Mouse (Mus musculus): Measurements from ENCODE around the gene Lcn6. TPM values are rescaled to one million over a fixed set of nuclear protein-coding genes. Genes with fewer than 3 reads are reported as not detected.
"Not testable (repeated sequence)": the region's sequence is repeated elsewhere in the genome, so short reads cannot be mapped to it uniquely, and the experiment has no call there.

The Lcn6 gene
- polyA plus RNA-seq, 1 experiment from 2014 or later: not detected

DNA sequence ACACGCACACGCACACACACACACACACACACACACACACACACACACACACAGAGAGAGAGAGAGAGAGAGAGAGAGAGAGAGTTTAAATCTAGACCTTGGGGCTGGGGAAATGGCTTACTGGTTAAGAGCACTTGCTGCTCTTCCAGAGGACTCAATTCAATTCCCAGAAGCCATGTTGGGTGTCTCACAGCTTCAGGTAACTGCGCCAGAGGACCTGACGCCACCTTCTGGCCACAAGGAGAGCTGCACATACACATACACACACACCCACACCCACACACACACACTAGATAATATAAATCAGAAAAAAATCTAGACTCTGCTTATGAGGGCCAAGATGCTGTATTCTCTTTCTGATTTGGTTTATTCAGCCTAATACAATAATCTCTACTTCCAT is 10.4 kb downstream of the Lcn6 start:
- no peaks in the 10 kb centered on the region for H3K4me1 ChIP-seq (ENCODE audit: control insufficient read depth, insufficient read depth, low read length)
- 72% methylated on average over 4 of the region's 4 CpGs for WGBS
- ATAC-seq (ENCODE audit: low FRiP score, low TSS enrichment) (no peak), DNase-seq (no peak)
- H3K27ac ChIP-seq (replicated peaks; ENCODE audit: low read depth, low read length): no peak overlapping the region
- H3K4me3 ChIP-seq (replicated peaks; ENCODE audit: low read depth, low read length): no peak overlapping the region
- no peak overlapping the region for H3K9ac ChIP-seq (replicated peaks; ENCODE audit: low read length)
- H3K4me2 ChIP-seq (ENCODE audit: low read length): no peak overlapping the region
- H3K9me3 ChIP-seq (ENCODE audit: control insufficient read depth, low read length): no peaks in the 10 kb centered on the region
- H3K27me3 ChIP-seq (ENCODE audit: control insufficient read depth, insufficient read depth, low read length): no peaks in the 10 kb centered on the region
- no peaks in the 10 kb centered on the region for H3K36me3 ChIP-seq (ENCODE audit: control insufficient read depth, insufficient read depth, low read length)

DNA sequence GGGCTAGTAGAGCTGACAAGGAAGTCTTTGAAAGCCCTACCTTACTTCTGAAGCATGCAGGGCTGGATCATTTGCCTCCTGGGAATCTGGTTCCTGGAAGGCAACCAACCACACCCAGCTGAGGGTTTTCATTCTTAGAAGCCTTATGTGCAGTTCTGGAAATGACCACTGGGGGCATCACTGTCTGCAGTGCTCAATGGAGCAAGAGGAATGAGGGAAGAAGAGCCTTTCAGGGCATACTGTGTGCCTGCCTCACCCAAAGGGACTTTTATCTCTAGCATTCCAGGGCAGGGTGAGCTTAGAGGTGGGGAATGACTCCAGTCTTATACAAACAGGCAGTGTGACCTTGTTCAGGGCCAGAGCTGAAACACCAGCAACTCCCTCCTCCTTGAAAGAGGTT is 18.0 kb downstream of the Lcn6 start:
- ATAC-seq (ENCODE audit: low FRiP score, low TSS enrichment) (no peak), DNase-seq (peak; percentile 80)
- no peak overlapping the region for H3K27ac ChIP-seq (replicated peaks; ENCODE audit: low read depth, low read length)
- H3K4me1 ChIP-seq (ENCODE audit: control insufficient read depth, insufficient read depth, low read length): no peaks in the 10 kb centered on the region
- no peaks in the 10 kb centered on the region for H3K27me3 ChIP-seq (ENCODE audit: control insufficient read depth, insufficient read depth, low read length)
- no peak overlapping the region for H3K9ac ChIP-seq (replicated peaks; ENCODE audit: low read length)
- H3K4me2 ChIP-seq (ENCODE audit: low read length): no peak overlapping the region
- no peaks in the 10 kb centered on the region for H3K9me3 ChIP-seq (ENCODE audit: control insufficient read depth, low read length)
- H3K36me3 ChIP-seq (ENCODE audit: control insufficient read depth, insufficient read depth, low read length): no peaks in the 10 kb centered on the region
- no peak overlapping the region for H3K4me3 ChIP-seq (replicated peaks; ENCODE audit: low read depth, low read length)

DNA sequence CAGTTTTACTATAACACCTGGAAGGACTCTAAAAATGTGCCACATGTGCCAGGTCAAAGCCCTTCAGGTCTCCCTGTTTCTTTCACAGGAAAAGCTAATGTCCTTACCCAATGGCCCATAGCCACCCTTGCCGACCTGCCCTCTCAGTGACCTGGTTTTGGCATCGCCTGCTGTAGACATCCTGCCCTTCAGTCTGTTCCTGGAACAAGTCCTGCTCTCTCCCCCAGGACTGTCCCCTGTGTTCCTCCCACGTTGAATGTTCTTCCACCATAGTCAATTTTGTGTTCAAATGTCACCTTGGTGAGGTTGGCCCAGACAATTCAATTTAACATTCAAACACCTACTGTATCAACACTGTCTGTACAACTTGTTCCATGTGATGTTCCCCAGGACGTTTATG is 20.4 kb downstream of the Lcn6 start:
- Histone ChIP-seq H3K36me3 (ENCODE audit: control insufficient read depth, insufficient read depth, low read length) (no peaks in the 10 kb centered on the region), H3K4me3 (replicated peaks; ENCODE audit: low read depth, low read length) (no peak overlapping the region), H3K9me3 (ENCODE audit: control insufficient read depth, low read length) (no peaks in the 10 kb centered on the region), H3K4me1 (ENCODE audit: control insufficient read depth, insufficient read depth, low read length) (no peaks in the 10 kb centered on the region), H3K27ac (replicated peaks; ENCODE audit: low read depth, low read length) (no peak overlapping the region), H3K27me3 (ENCODE audit: control insufficient read depth, insufficient read depth, low read length) (no peaks in the 10 kb centered on the region), H3K4me2 (ENCODE audit: low read length) (no peak overlapping the region), H3K9ac (replicated peaks; ENCODE audit: low read length) (no peak overlapping the region)
- no peak for DNase-seq
- 73% methylated on average over 4 of the region's 4 CpGs for WGBS
- no peak for ATAC-seq (ENCODE audit: low FRiP score, low TSS enrichment)

DNA sequence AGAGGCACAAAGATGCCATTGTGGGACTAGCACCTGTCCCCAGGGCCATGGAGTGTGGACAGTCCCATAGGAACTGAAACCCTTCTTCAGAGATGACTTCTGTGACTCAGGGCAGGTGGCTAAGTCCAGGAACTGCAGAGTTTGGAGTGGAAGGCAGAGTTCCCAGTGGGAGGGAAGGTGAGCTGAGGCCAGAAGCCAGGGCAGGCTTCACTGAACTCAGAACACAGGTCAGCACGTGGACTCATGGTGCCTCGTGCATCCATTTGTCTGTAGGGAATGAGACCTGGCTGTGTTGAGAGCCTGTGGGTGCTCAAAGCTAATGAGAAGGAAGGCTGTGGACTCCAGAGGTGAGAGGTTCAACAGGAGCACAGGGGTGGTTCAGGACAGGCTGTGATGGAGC is 22.1 kb downstream of the Lcn6 start:
- 85% methylated on average over 2 of the region's 2 CpGs for WGBS
- H3K9ac ChIP-seq (replicated peaks; ENCODE audit: low read length): no peak overlapping the region
- no peak for DNase-seq
- H3K4me2 ChIP-seq (ENCODE audit: low read length): no peak overlapping the region
- H3K9me3 ChIP-seq (ENCODE audit: control insufficient read depth, low read length): no peaks in the 10 kb centered on the region
- ATAC-seq (ENCODE audit: low FRiP score, low TSS enrichment): no peak
- H3K27ac ChIP-seq (replicated peaks; ENCODE audit: low read depth, low read length): no peak overlapping the region
- H3K4me1 ChIP-seq (ENCODE audit: control insufficient read depth, insufficient read depth, low read length): no peaks in the 10 kb centered on the region
- no peaks in the 10 kb centered on the region for H3K36me3 ChIP-seq (ENCODE audit: control insufficient read depth, insufficient read depth, low read length)
- no peaks in the 10 kb centered on the region for H3K27me3 ChIP-seq (ENCODE audit: control insufficient read depth, insufficient read depth, low read length)
- no peak overlapping the region for H3K4me3 ChIP-seq (replicated peaks; ENCODE audit: low read depth, low read length)

DNA sequence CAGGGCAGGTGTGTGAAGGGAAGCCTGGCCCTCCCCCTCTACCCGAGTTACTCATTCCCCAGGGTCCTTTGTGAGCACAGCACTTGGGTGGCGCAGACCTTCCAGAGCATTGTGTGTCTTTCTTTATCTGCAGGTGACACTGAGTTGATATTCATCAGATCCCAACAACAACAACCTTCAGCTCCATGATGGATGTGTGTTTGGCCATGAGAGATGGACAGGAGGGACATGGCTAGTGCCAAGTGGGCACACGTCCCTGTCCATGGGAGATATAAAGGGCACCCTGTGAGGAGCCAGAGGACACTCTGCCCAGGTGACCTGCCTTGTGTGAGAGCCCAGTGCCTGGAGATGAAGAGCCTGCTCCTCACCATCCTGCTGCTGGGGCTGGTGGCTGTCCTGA is 23.2 kb downstream of the Lcn6 start, which contains the start of gene Obp2a:
Gene Obp2a (plus strand): TSS at position 301 of the 400 bp plus-strand sequence.
- WGBS: 86% methylated on average over 3 of the region's 3 CpGs
- H3K4me2 ChIP-seq (ENCODE audit: low read length); H3K27ac ChIP-seq (replicated peaks; ENCODE audit: low read depth, low read length); DNase-seq; H3K27me3 ChIP-seq (ENCODE audit: control insufficient read depth, insufficient read depth, low read length); H3K4me1 ChIP-seq (ENCODE audit: control insufficient read depth, insufficient read depth, low read length); H3K9me3 ChIP-seq (ENCODE audit: control insufficient read depth, low read length); H3K4me3 ChIP-seq (replicated peaks; ENCODE audit: low read depth, low read length); H3K36me3 ChIP-seq (ENCODE audit: control insufficient read depth, insufficient read depth, low read length); ATAC-seq (ENCODE audit: low FRiP score, low TSS enrichment); H3K9ac ChIP-seq (replicated peaks; ENCODE audit: low read length): not testable (repeated sequence)

DNA sequence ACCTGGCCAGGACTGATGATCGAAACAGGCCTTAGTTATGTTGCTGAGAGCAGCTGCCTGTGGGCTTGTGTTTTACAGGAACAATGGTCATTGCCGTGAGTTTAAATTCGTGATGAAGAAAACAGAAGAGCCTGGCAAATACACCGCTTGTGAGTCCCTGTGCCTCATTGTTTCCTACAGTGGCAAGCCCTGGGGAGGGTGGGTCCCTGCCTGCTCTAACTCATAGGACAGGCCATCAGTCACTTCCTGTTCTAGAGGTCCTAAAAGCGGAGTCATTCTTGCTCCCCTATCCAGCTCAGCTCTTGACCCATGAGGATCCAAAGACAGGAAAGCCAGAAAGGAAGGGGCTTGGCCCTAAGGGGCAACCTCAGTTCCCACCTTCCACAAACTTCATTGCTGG is 24.4 kb downstream of the Lcn6 start:
- no peak overlapping the region for H3K27ac ChIP-seq (replicated peaks; ENCODE audit: low read depth, low read length)
- H3K27me3 ChIP-seq (ENCODE audit: control insufficient read depth, insufficient read depth, low read length): no peaks in the 10 kb centered on the region
- peaks cover under 1% of the 10 kb centered on the region; the same call in 1 of the 2 replicates for H3K4me1 ChIP-seq (ENCODE audit: control insufficient read depth, insufficient read depth, low read length)
- no peaks in the 10 kb centered on the region for H3K36me3 ChIP-seq (ENCODE audit: control insufficient read depth, insufficient read depth, low read length)
- 86% methylated on average over 5 of the region's 5 CpGs for WGBS
- ATAC-seq (ENCODE audit: low FRiP score, low TSS enrichment) (no peak), DNase-seq (no peak)
- H3K9ac ChIP-seq (replicated peaks; ENCODE audit: low read length): no peak overlapping the region
- no peak overlapping the region for H3K4me3 ChIP-seq (replicated peaks; ENCODE audit: low read depth, low read length)
- no peak overlapping the region for H3K4me2 ChIP-seq (ENCODE audit: low read length)
- no peaks in the 10 kb centered on the region for H3K9me3 ChIP-seq (ENCODE audit: control insufficient read depth, low read length)

DNA sequence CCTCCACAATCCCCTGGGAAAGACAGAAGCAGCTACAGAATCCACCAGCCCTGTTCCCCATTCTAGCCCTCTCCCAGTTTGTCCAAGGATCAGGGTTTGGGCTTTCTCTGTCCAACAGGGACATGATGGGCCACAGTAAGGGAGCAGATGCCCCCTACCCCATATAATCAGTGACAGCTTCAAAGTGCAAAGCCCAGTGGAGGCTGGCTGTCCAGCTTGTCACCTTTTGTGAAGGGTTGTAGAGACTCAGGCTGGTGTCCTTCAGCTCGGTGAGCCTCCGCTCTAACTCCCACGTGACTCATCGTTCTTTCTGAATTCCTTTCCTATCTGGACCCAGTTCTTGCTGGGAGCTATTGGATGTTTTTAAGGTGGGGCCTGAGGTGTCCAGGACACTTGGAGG is 27.1 kb downstream of the Lcn6 start:
- Histone ChIP-seq H3K36me3 (ENCODE audit: control insufficient read depth, insufficient read depth, low read length) (no peaks in the 10 kb centered on the region), H3K9me3 (ENCODE audit: control insufficient read depth, low read length) (no peaks in the 10 kb centered on the region), H3K27ac (replicated peaks; ENCODE audit: low read depth, low read length) (no peak overlapping the region), H3K4me3 (replicated peaks; ENCODE audit: low read depth, low read length) (no peak overlapping the region), H3K9ac (replicated peaks; ENCODE audit: low read length) (no peak overlapping the region), H3K27me3 (ENCODE audit: control insufficient read depth, insufficient read depth, low read length) (no peaks in the 10 kb centered on the region), H3K4me2 (ENCODE audit: low read length) (no peak overlapping the region), H3K4me1 (ENCODE audit: control insufficient read depth, insufficient read depth, low read length) (peaks cover 13% of the 10 kb centered on the region)
- ATAC-seq (ENCODE audit: low FRiP score, low TSS enrichment) (no peak), DNase-seq (no peak)
- WGBS: 83% methylated on average over 4 of the region's 4 CpGs

DNA sequence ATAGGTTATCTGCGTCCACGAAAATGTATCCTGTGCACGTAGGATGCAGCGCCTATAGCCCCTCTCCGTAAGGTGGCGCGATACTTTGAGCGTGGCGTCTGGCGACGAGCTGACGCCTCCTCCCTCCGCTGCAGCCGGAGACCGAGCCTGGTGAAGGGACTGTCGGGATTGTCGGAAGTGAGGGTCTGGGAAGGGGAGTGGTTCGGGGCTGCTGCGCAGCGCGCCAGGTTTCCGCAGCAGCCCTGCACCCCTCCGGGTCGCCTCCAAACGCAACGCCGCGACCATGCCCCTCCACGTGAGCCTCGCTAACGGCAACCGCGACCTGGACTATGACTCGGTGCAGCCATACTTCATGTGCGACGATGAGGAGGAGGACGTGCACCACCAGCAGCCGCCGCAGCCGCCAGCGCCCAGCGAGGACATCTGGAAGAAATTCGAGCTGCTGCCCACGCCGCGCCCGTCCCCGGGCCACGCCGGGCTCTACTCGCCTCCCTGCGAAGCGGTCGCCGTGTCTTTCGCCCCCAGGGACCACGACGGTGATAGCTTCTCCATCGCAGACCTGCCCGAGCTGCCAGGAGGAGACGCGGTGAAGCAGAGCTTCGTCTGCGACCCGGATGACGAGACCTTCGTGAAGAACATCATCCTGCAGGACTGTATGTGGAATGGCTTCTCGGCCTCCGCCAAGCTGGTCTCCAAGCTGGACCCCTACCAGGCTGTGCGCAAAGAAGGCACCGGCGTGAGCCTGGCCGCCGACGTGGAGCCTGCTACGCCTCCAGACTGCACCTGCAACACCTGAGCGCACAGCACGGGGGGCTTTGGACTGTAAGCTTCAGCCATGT is 30.3 kb downstream of the Lcn6 start, which contains the start of gene Bmyc:
Gene Bmyc (plus strand): TSS at position 97 of the 839 bp plus-strand sequence.
- H3K27me3 ChIP-seq (ENCODE audit: control insufficient read depth, insufficient read depth, low read length): no peaks in the 10 kb centered on the region
- peak within 1 kb of the TSS; percentile 91 for H3K27ac ChIP-seq (replicated peaks; ENCODE audit: low read depth, low read length)
- no peaks in the 10 kb centered on the region for H3K9me3 ChIP-seq (ENCODE audit: control insufficient read depth, low read length)
- ATAC-seq (ENCODE audit: low FRiP score, low TSS enrichment): peak; percentile 94
- peaks cover 17% of the 10 kb centered on the region for H3K4me1 ChIP-seq (ENCODE audit: control insufficient read depth, insufficient read depth, low read length)
- H3K4me3 ChIP-seq (replicated peaks; ENCODE audit: low read depth, low read length): peak within 1 kb of the TSS; percentile 75
- under 1% methylated on average over 78 of the region's 78 CpGs for WGBS
- peak; percentile 95 for DNase-seq
- H3K36me3 ChIP-seq (ENCODE audit: control insufficient read depth, insufficient read depth, low read length): no peaks in the 10 kb centered on the region
- peak within 1 kb of the TSS; percentile 83 for H3K9ac ChIP-seq (replicated peaks; ENCODE audit: low read length)
- H3K4me2 ChIP-seq (ENCODE audit: low read length): peak within 1 kb of the TSS; percentile 81

DNA sequence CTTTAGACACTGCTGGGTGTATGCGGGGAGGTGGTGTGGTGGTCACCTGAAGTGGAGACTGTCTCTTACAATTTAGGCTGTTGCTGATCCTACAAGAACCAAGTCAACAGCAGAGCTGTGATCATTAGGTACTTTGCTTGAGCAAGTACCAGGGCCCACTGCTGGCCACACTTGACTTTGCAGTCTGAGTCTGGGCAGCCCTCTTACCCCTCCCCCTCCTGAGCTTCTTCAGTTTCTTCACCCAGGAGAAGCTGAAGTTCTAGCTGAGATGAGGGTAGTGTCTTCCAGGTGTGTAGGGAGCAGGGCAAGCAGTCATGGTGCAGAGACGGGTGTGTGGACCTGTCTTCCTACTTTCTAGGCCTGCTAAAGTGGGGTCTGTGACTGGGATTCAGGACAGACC is 31.5 kb downstream of the Lcn6 start:
- WGBS: 90% methylated on average over 2 of the region's 2 CpGs
- DNase-seq (peak; percentile 60), ATAC-seq (ENCODE audit: low FRiP score, low TSS enrichment) (no peak)
- Histone ChIP-seq H3K27ac (replicated peaks; ENCODE audit: low read depth, low read length) (no peak overlapping the region), H3K9me3 (ENCODE audit: control insufficient read depth, low read length) (no peaks in the 10 kb centered on the region), H3K9ac (replicated peaks; ENCODE audit: low read length) (no peak overlapping the region), H3K4me1 (ENCODE audit: control insufficient read depth, insufficient read depth, low read length) (peaks cover 17% of the 10 kb centered on the region), H3K4me2 (ENCODE audit: low read length) (peak overlapping the region; percentile 81), H3K36me3 (ENCODE audit: control insufficient read depth, insufficient read depth, low read length) (no peaks in the 10 kb centered on the region), H3K4me3 (replicated peaks; ENCODE audit: low read depth, low read length) (0 out of 2 replicates have a peak overlapping the region, but pooled peaks have one; percentile 19), H3K27me3 (ENCODE audit: control insufficient read depth, insufficient read depth, low read length) (no peaks in the 10 kb centered on the region)
